Comparison of ENCODE assay signal across 9 mouse cellular contexts in genomic region chr16:25426261-25426660, GRCm38 (mm10).
DNase-seq lines count a peak whose midpoint lies in the region; ATAC-seq lines count a peak whose summit lies in the region.
"Had no signal": no experiment of that assay in that cellular context is flagged by ENCODE, and none has a peak within 500 bp of the region (broad histone marks: within the 10 kb centered on the region; RNA-seq: fewer than 3 reads in every experiment).

No protein-coding gene starts in this region.

- H3K4me2 ChIP-seq in heart, embryonic 12.5 days = no peak overlapping the region
- H3K4me2 ChIP-seq: neural tube, embryonic 13.5 days had no signal

- 58% methylated on average over 3 of the region's 3 CpGs for WGBS in heart, embryonic 12.5 days

- DNase-seq in ovary, adult 18-20 months (ENCODE audit: low spot score) = peak; percentile 9
- DNase-seq in ovary, postnatal 36 days (ENCODE audit: low spot score) = no peak
- peak; percentile 54 to 63 for DNase-seq in kidney, adult 8-10 months
- DNase-seq in naive thymus-derived CD4-positive, alpha-beta T cell, adult 2 months (ENCODE audit: low read depth) = peak; percentile 94
- peak; percentile 25 to 62 for DNase-seq in urinary bladder, postnatal 4 days (ENCODE audit: low spot score in 2 of 2)
- no peak for DNase-seq in right cerebral cortex, adult 18-20 months

- H3K4me1 ChIP-seq in heart, embryonic 12.5 days (replicated peaks) = no peaks in the 10 kb centered on the region
- H3K4me1 ChIP-seq: neural tube, embryonic 13.5 days had no signal

- H3K36me3 ChIP-seq in heart, embryonic 12.5 days = no peaks in the 10 kb centered on the region
- H3K36me3 ChIP-seq: neural tube, embryonic 13.5 days had no signal

- H3K4me3 ChIP-seq in heart, embryonic 12.5 days = no peak overlapping the region
- H3K4me3 ChIP-seq: neural tube, embryonic 13.5 days had no signal

- H3K27ac ChIP-seq in heart, embryonic 12.5 days (ENCODE audit: poor library complexity, severe bottlenecking) = no peak overlapping the region

- no peak for ATAC-seq in heart, embryonic 12.5 days (ENCODE audit: insufficient number of reproducible peaks, low FRiP score)
- no peak for ATAC-seq in erythroid progenitor cell, adult 5-6 weeks (replicated peaks; ENCODE audit: low FRiP score, poor library complexity, severe bottlenecking)

- no peaks in the 10 kb centered on the region for H3K27me3 ChIP-seq in heart, embryonic 12.5 days (replicated peaks)
- H3K27me3 ChIP-seq: neural tube, embryonic 13.5 days had no signal

- no peaks in the 10 kb centered on the region for H3K9me3 ChIP-seq in heart, embryonic 12.5 days (replicated peaks)
- H3K9me3 ChIP-seq: neural tube, embryonic 13.5 days had no signal

- H3K9ac ChIP-seq in heart, embryonic 12.5 days = no peak overlapping the region
- H3K9ac ChIP-seq: neural tube, embryonic 13.5 days had no signal

Comparison
In these comparisons a context has a peak if more than half of its experiments do, and no peak if none do; other contexts are left out.
1. DNase-seq: peak in ovary, adult 18-20 months (single experiment), kidney, adult 8-10 months (2 of 2), naive thymus-derived CD4-positive, alpha-beta T cell, adult 2 months (single experiment) and urinary bladder, postnatal 4 days (2 of 2); none in ovary, postnatal 36 days (single experiment) and right cerebral cortex, adult 18-20 months (single experiment).